Mouse (Mus musculus) lung, postnatal 4 days (tissue): ENCODE measurements around the gene Il4ra.

Experiments
- DNase-seq, 2 experiments: peaks; one replicate each; pipeline ENCODE4 v3.0.0; 2021

Il4ra gene

GRCm38 (mm10) chr7:125600612-125601279 is 48.8 kb downstream of the Il4ra start:
- DNase-seq: peak in 1 of 2 experiments; percentile 21

GRCm38 (mm10) chr7:125601280-125601670 is 49.4 kb downstream of the Il4ra start:
- DNase-seq: peak in 1 of 2 experiments; percentile 12

GRCm38 (mm10) chr7:125601821-125602448 is 50.0 kb downstream of the Il4ra start:
- DNase-seq: peak in 1 of 2 experiments; percentile 19

- peak; percentile 56 to 60 for DNase-seq
These were observed 51.3 kb downstream of the Il4ra start, which contains the start of gene Il21r for GRCm38 (mm10) chr7:125603185-125603631. Gene Il21r, plus strand, starts transcription at chr7:125603429.

- DNase-seq: peak in 1 of 2 experiments; percentile 8
These were observed 52.7 kb downstream of the Il4ra start for GRCm38 (mm10) chr7:125604362-125605319.

GRCm38 (mm10) chr7:125605725-125606139 is 53.8 kb downstream of the Il4ra start:
- peak; percentile 45 to 52 for DNase-seq

- peak in 1 of 2 experiments; percentile 17 for DNase-seq
These were observed 54.6 kb downstream of the Il4ra start for GRCm38 (mm10) chr7:125606265-125607164.

- peak in 1 of 2 experiments; percentile 22 for DNase-seq
These were observed 55.7 kb downstream of the Il4ra start for GRCm38 (mm10) chr7:125607384-125608182.

GRCm38 (mm10) chr7:125608183-125608688 is 56.3 kb downstream of the Il4ra start:
- peak in 1 of 2 experiments; percentile 10 for DNase-seq

GRCm38 (mm10) chr7:125613579-125613978 is 61.7 kb downstream of the Il4ra start:
- peak in 1 of 2 experiments; percentile 14 for DNase-seq

GRCm38 (mm10) chr7:125615453-125615852 is 63.5 kb downstream of the Il4ra start:
- peak in 1 of 2 experiments; percentile 11 for DNase-seq

- peak in 1 of 2 experiments; percentile 12 for DNase-seq
These were observed 66.1 kb downstream of the Il4ra start for GRCm38 (mm10) chr7:125618016-125618415.

GRCm38 (mm10) chr7:125620077-125620476 is 68.2 kb downstream of the Il4ra start:
- DNase-seq: no peak

GRCm38 (mm10) chr7:125622741-125623685 is 71.1 kb downstream of the Il4ra start:
- peak; percentile 23 to 48 for DNase-seq

GRCm38 (mm10) chr7:125625219-125625618 is 73.3 kb downstream of the Il4ra start:
- DNase-seq: no peak

- no peak for DNase-seq
These were observed 73.9 kb downstream of the Il4ra start for GRCm38 (mm10) chr7:125625829-125626228.
